Mouse (Mus musculus): ENCODE results near the gene E2f2.

The E2f2 gene

GRCm38 (mm10) chr4:136199562-136200292 is 27.5 kb downstream of the E2f2 start:
- DNase-seq (ENCODE audit: low read depth, low spot score): peak; percentile 64

- DNase-seq (ENCODE audit: low read depth, low spot score): peak; percentile 86
Measured at GRCm38 (mm10) chr4:136202509-136202908, 30.3 kb downstream of the E2f2 start.

GRCm38 (mm10) chr4:136204775-136205174 is 32.6 kb downstream of the E2f2 start:
- no peak for DNase-seq (ENCODE audit: low read depth, low spot score)

- DNase-seq (ENCODE audit: low read depth, low spot score): peak; percentile 94
Measured at GRCm38 (mm10) chr4:136206033-136206893, 34.1 kb downstream of the E2f2 start, which contains the start of gene Asap3. TSS of gene Asap3 (plus strand) at chr4:136206365.

GRCm38 (mm10) chr4:136206943-136207342 is 34.7 kb downstream of the E2f2 start:
- no peak for DNase-seq (ENCODE audit: low read depth, low spot score)

- DNase-seq (ENCODE audit: low read depth, low spot score): no peak
Measured at GRCm38 (mm10) chr4:136210931-136211330, 38.7 kb downstream of the E2f2 start.

- no peak for DNase-seq (ENCODE audit: low read depth, low spot score)
Measured at GRCm38 (mm10) chr4:136213629-136214028, 41.4 kb downstream of the E2f2 start.

- no peak for DNase-seq (ENCODE audit: low read depth, low spot score)
Measured at GRCm38 (mm10) chr4:136214828-136215227, 42.6 kb downstream of the E2f2 start.

- DNase-seq (ENCODE audit: low read depth, low spot score): no peak
Measured at GRCm38 (mm10) chr4:136215576-136215975, 43.4 kb downstream of the E2f2 start.

- DNase-seq (ENCODE audit: low read depth, low spot score): no peak
Measured at GRCm38 (mm10) chr4:136217063-136217462, 44.9 kb downstream of the E2f2 start.

- no peak for DNase-seq (ENCODE audit: low read depth, low spot score)
Measured at GRCm38 (mm10) chr4:136218595-136219214, 46.5 kb downstream of the E2f2 start.

- peak; percentile 62 for DNase-seq (ENCODE audit: low read depth, low spot score)
Measured at GRCm38 (mm10) chr4:136220133-136220775, 48.1 kb downstream of the E2f2 start.

- DNase-seq (ENCODE audit: low read depth, low spot score): peak; percentile 52
Measured at GRCm38 (mm10) chr4:136223549-136224239, 51.5 kb downstream of the E2f2 start.

- DNase-seq (ENCODE audit: low read depth, low spot score): no peak
Measured at GRCm38 (mm10) chr4:136224240-136224559, 52.0 kb downstream of the E2f2 start.

- DNase-seq (ENCODE audit: low read depth, low spot score): no peak
Measured at GRCm38 (mm10) chr4:136224677-136225460, 52.7 kb downstream of the E2f2 start.

- no peak for DNase-seq (ENCODE audit: low read depth, low spot score)
Measured at GRCm38 (mm10) chr4:136227408-136227807, 55.2 kb downstream of the E2f2 start.

GRCm38 (mm10) chr4:136228640-136229039 is 56.4 kb downstream of the E2f2 start:
- DNase-seq (ENCODE audit: low read depth, low spot score): no peak

- no peak for DNase-seq (ENCODE audit: low read depth, low spot score)
Measured at GRCm38 (mm10) chr4:136238669-136239068, 66.5 kb downstream of the E2f2 start.

GRCm38 (mm10) chr4:136239111-136239510 is 66.9 kb downstream of the E2f2 start:
- DNase-seq (ENCODE audit: low read depth, low spot score): no peak

- DNase-seq (ENCODE audit: low read depth, low spot score): peak; percentile 61
Measured at GRCm38 (mm10) chr4:136239622-136240021, 67.4 kb downstream of the E2f2 start.

Measured in forelimb bud, embryonic 11.5 days (tissue).